Mouse (Mus musculus) megakaryocyte-erythroid progenitor cell, adult 5-6 weeks (primary cell): ENCODE results near the gene Mgll. TPM values are rescaled to one million over a fixed set of nuclear protein-coding genes. Genes with fewer than 3 reads are reported as not detected.

Source experiments
- ATAC-seq: replicated peaks from 2 replicates; pipeline ENCODE4 v1.8.0; 2016; ENCODE audit warnings: mild to moderate bottlenecking, inconsistent platforms; ENCODE audit not compliant: severe bottlenecking, poor library complexity, low FRiP score, low TSS enrichment
- total RNA-seq, 2 experiments: library from RNA; stranded (forward) in 1 of 2; stranded (reverse) in 1 of 2; fragments of 200-1000, 215-1000 nt in 1 of 2; fragments of >200 nt in 1 of 2; fragmentation: Nextera tagmentation in 1 of 2; gene quantifications; 2 replicates each; pipeline ENCODE4 v1.2.3; 2014 to 2017

The Mgll gene
- total RNA-seq, 2 experiments from 2014 or later = 9.3 to 17.9 TPM

DNA sequence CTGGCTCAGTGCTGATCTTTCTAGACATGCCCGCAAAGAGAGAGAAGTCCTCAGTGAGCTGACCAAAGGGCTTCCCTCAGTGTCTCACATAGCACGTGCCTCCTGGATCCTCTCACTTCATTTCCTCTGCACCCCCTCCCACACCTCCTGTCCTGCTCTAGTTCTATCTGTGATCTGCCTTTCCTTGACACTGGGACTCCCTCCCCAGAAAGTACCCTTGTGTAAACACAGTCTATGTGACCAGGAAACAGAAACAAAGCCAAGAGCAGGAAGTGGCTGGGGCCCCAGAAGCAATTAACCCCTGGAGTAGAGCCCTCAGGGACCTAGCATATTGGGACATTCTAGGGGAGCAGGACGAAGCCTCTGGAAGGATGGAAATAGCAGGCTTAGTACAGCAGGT, 96.6 kb downstream of the Mgll start:
- ATAC-seq = no peak

DNA sequence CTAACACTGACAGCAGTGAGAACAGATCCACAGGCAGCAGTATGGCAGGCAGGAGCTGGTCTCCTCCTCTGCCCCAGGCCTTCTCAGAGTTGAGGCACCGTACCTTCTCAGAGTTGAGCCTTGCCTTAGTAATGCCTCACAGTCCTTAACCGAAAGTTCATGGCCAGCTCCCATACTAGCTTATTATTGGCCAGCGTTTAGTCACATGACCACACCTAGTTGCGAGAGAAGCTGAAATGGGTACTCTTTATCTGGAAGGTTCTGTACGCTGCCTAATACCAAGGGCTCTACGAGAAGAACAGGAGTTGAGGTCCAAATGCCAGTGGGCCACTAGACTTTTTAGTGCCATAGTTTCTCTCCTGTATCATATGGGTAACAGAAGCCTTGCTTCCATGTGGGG, 97.1 kb downstream of the Mgll start:
- no peak for ATAC-seq

DNA sequence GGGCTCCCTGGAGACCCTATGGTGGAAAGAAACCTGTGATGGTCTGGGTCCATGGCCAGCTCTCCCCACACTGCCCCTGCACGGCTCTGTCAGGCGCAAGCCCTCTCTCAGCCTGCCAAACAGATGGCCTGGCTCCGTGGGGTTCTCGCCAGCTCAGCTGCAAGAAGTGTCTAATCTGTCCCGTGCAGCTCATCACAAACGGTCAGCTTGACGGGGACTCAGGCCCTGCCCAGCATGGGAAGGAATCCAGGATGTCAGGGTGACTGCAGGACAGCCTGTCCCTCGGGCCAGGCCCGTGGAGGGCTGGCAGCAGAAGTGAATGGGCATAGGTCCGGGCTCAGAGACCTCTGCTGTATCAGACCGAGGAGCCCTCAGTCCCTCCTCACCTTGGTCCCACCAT, 97.7 kb downstream of the Mgll start:
- ATAC-seq = no peak

DNA sequence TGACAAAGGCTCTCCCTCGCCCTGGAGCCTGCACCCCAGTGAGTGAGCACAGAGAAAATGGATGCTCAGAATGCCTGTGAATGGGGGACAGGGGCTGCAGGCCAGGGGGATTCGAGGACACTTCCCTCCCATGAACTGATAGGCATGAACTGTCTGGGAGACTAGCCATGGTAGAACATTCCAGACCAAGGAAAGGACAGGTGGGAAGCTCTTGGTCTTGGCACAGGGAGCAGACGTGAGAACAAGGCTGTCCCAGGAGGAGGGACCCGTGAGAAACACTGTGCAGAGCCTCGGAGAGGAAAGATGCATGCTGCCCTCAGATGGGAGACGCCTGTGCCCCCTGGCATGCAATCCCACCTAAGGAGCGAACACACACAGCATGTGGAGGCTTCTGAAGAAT, 100.0 kb downstream of the Mgll start:
- ATAC-seq = no peak

DNA sequence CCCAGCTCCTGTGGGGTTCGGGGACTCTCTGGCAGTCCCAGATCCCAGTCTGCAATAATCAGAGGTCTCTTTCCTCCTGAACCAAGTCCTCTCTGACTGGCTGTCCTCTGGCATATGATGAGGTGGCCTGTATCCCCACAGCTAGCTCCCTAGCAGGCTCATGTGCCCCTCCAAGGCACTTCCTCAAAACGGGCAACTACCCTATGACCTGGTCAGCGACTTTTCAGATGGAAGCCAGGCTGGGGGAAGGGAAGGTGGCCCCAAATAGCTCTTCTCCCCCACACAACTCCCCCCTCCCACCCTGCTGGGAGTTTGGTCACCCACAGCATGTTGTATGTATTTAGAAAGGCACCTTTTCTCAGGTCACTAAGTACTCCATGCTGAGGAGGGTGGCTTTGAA, 101.9 kb downstream of the Mgll start:
- no peak for ATAC-seq

DNA sequence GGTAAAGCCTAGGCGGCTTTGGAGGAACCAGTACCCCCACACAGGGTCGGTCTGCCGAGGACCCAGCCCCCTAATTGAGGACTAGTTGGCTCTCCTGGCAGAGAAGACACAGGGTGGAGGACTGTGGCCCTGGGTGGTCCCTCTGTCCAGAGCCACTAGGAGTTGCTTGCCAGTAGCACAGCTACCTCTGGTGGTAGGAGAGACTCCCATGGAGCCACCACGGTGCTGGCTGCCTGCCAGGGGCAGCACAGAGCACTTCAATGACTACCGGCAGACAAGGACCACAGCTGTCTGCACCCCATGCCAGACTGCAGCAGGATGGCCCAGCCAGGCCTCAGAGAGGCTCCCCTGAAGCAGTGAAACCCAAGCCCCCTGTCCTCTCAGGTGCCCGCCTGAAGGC, 102.3 kb downstream of the Mgll start:
- peak; percentile 51 for ATAC-seq

DNA sequence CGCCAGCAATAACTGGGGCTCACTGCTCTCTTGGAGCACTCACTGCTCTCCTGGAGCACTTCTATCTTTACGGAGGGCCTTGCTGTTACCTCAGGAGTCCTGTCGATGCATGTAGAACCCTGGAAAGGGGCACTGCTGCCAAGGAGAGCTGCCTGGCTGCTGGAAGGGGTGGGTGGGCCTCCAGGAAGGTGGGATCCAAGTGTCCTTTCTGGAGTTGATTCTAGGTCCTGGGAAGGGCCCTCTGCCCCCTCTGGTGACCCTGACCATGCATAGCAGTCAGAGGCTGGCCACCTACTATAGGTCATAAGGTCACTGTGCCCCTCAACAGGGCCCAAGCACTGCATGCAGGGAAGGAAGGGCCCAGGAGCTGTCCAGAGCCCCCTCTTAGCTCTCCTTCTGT, 102.8 kb downstream of the Mgll start:
- ATAC-seq = no peak

DNA sequence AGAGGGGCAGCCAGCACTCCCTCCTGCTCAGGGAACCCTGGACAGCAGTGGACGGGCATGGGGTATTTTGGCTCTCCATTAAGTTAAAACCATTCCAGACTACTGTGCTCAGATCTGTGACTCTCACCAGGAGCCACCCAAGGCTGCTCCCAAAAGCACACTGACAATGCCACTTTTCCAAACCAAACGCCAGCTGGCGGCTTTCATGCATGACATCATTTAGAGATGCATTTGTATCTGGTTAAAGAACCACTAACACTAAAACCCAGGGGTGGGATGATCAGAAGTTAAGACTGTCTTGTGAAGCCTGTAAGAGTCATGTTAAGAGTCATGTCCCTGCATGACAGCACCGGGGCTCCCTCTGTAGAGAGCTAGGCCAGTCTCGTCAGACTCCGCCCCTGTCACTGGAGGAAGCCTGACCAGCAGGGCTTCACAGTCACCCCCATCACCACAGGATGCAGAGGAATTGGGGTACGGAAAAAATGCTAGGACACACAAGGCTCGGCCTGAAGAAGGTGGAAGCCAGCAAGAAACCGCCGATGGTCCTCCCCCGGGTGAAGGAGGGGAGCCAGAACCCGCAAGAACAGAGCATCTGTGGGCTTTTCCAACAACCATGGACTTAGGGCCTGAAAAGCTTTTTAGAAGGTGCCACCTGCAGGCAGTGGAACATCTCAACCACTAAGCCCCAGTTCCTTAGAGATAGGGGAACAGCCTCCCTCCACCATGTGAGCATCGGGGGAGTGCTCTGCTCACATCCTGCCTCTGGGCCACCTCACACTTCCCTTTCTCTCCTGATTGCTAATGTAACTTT, 103.4 kb downstream of the Mgll start:
- peak; percentile 19; the same call in 1 of the 2 replicates for ATAC-seq

DNA sequence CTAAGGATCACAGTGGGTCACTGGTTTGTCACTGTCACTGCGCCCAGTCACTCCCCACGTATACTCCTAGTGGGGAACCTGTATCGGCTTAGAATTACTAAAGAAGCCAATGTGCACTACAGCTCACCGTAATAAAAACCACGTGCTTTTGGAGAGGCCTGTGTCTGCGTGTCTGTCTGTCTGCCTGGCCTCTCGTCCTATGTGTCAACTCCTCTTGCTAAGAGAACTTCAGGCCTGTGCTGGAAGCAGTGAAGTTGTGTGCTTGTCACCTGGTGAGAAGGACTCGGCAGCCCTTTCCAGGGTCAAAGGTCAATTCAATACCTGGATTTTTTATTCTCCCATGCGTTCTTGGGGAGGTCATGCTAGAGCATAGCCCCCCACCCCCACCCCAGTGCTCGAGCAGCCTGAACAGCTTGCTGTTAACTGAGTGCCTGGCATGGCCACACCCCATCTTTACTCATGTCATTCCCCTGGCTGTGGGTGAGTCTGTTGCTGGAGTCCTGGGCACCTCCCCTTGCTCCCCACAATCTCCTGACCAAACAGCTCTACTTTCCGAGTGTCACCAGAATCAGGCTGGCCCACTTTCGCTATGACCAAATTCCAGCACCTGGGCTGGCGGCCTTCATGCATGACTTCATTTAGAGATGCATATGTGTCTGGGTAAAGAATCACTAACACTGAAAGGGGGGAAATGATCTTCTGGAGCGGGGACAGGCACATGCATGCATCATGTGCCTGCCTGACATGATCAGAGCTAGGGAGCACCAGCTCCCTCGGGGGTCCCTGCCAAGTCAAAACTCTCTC, 104.2 kb downstream of the Mgll start:
- no peak for ATAC-seq

DNA sequence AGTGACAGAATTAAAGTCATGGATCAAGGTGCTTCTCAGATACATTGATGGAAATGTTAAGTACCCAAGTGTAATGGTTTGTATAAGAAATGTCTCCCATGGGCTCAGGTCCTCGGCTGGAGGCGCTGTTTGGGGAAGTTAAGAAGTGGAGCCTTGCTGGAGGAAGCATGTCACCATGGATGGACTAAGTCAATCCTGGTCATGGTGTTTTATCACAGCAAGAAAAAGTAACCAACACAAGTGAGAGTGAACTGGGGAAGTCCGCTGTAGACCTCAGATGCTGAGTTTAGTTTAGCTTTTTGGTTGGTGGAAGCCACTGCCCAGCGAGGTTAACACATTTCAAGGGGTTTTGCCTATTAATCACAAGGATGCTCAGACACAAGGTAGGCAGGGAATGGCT, 105.4 kb downstream of the Mgll start:
- no peak for ATAC-seq

DNA sequence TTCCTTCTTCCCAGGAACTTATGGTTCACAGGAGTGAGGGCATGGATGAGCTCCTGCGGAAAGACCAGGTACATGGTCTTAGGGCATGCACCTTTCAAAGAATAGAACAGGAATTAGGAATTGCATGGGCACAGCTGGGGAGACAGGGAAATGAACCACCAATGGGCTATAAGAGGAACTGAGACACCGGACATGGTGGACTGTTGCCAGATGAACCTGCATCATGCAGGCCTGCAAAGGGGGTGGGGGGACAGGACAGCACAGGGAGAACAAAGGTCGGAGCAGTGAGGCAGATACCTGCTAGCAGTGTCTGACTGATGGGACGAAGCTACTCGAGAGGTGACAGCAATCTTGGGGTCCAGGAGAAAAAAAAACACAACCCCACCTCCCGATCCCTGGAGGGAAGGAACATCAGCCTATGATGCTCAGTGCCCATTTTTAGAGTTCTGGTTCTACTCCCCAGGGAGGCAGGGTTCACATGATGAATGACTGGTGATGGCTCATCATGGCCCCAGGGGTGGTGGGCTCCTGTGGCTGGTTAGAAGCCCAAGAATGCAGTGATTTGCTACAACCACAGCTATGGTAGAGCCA, 106.0 kb downstream of the Mgll start:
- no peak for ATAC-seq

DNA sequence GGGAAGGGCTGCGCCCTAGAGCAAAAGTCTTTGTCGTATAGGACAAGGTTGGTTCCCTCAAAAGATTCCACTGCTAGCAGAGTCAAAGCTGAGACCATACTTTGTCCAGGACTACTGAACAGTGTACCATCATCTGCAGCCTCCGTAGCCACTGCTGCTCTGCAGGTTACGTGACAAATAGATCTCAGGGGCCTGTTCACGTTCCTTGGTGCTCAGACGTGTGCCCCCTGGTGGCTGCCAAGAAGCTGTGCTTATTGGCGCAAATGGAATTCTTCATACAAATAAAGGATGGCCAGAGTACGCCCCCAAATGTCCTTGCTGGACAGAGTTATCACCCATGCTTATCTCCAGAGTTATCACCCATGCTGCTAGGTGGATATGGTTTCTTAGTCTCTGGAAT, 107.2 kb downstream of the Mgll start:
- peak; percentile 19; the same call in 1 of the 2 replicates for ATAC-seq

DNA sequence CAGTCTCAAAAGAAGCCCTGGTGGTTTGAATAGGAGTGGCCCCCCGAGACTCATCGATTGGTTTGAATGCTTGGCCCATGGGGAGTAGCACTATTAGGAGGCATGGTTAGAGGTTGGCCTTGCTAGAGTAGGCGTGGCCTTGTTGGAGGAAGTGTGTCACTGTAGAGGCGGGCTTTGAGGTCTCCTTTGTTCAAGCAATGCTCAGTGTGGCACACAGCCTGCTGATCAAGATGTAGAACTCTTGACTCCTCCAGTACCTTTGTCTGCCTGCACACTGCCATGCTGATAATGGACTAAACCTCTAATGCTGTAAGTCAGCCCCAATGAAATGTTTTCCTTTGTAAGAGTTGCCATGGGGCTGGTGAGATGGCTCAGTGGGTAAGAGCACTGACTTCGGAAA, 108.5 kb downstream of the Mgll start:
- ATAC-seq = peak; percentile 33; the same call in 1 of the 2 replicates

DNA sequence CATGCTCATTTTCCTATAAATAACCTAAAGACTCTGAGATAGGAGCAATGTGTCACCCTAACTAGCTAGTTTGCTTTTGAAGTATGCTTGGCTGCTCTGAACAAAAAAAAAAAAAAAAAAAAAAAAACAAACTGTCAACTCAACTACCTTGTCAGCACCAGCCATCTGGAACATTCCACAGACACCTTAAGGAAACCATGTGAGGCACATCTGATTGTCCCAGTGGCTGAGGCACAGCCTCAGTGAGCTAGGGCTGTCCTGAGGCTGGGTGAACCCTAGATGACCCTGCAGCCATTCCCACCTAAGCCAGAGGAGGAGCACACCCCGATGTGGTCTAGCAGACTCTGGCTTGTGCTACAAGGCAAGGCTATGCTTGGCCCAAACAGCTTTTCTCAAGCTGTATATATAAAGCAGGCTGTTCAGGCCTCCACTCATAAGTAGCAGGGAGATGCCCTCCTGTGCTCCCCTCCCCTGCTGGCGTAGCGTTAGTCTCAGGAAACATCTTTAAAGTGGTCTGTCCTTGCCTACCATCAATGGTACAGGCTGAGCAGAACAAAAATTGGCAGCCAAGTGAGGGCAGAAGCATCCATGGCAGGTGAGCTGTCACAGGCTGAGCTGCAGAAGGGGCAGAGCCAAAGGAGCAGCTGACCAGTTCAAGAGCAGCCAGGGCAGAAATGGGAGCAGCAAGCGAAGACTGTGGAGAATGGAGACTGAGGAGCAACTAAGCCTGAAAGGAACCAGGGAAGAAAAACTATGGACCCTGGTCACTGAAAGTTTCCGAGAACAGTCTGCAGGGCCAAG, 109.3 kb downstream of the Mgll start:
- peak; percentile 50 for ATAC-seq

DNA sequence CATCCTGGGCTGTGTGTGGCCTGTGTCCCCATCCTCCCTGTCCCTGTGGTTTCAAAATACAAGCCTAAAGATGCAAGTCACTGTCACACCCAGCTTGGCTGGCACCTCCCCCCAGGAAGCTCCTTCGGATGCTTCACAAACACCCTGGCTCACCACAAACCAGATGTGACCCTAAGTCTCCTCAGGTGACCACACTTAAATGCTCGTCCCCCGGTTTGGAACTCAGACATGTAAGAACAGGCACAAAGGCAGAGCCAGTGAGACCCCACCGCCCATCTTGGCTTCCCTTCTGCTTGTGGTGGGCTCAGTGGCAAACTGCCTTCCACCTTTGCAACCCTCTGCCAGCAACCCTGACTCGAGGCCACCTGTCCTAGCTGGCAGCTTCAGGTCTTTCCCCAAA, 110.8 kb downstream of the Mgll start:
- ATAC-seq = peak; percentile 5; the same call in 1 of the 2 replicates

DNA sequence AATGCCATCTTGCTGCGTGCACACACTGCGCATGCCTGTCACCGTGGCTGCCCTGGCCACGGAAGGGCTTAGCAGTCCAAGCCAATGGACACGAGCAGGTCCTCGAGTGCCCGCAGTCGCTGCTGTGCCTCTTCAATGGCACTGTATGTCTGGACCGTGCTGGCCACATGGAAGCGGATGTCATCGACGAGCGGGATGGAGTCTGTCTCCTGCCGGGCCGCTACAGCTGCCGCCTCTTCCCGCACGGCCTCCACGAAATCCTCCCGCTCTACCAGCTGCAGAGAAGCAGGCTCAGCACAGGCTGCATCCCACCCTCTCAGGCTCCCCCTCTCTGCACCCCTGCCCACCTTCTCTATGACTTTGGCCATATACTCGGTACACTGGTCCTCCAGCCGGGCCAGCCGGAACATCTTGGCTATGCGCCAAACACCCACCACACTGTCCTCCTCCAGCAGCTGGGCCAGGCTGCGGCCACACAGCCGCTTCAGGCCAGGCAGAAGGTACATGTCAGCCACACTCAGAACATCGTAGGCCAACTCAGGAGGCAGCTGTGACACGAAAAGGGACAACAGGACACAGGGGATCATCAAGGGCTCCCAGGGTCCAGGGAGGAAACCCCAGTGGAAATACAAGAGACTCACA, 112.1 kb downstream of the Mgll start:
- ATAC-seq = no peak

DNA sequence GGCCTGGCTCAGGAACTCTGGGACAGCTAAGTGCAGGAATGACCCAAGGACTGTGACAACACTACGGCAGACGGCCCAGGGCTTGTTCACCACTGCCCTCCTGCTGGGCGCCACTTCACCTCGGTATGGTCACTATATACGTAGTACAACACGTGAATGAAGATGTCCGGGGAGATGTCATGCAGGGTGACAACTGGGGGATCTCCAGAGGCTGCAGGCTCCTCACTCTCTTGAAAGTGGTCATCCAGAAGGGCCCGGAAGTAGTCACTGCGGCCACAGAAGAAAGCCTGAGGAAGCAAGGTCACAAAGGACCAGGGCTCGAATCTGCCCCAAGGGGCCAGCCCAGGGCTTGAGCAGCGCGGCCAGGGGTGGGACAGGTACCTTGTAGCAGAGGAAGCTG, 113.8 kb downstream of the Mgll start:
- ATAC-seq = no peak

DNA sequence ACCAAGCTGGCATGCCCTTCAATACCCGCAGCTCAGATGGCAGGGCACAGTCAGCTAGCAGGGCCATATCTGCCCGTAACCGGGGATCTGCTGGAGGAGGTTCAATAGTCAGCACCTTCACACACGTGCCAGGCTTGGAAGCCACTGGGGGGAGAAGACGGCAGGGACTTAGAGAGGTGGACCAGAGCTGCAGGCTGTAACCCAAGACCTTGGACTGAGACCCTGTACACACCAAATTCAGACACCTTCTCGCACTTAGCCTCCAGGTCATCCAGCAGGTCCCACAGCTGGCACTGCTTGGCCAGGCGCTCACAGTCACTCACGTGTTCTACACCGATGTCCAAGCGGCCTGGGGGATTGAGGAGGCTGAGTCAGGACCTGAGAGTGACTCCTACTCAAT, 114.4 kb downstream of the Mgll start:
- no peak for ATAC-seq
